29 mouse cellular contexts compared by ENCODE assay signal in genomic region chr3:86011833-86012232, GRCm38 (mm10). TPM values are rescaled to one million over a fixed set of nuclear protein-coding genes. Genes with fewer than 3 reads are reported as not detected.
A peak's percentile ranks its signal among the peaks of the same experiment; 100 is the strongest.
DNase-seq lines count a peak whose midpoint lies in the region; ATAC-seq and TF ChIP-seq lines count a peak whose summit lies in the region.
"Had no signal": no experiment of that assay in that cellular context is flagged by ENCODE, and none has a peak within 500 bp of the region (broad histone marks: within the 10 kb centered on the region; RNA-seq: fewer than 3 reads in every experiment).

No protein-coding gene starts in this region.

- peaks cover 23% of the 10 kb centered on the region for H3K4me1 ChIP-seq in heart, embryonic 13.5 days
- H3K4me1 ChIP-seq in heart, embryonic 12.5 days (replicated peaks) = peaks cover 15% of the 10 kb centered on the region
- H3K4me1 ChIP-seq in E14TG2a.4 (replicated peaks; ENCODE audit: low read depth, low read length) = peaks cover 62% of the 10 kb centered on the region
- peaks cover 28% of the 10 kb centered on the region for H3K4me1 ChIP-seq in kidney, adult 2 months (ENCODE audit: control insufficient read depth, insufficient read depth, low read length)
- H3K4me1 ChIP-seq: midbrain, embryonic 10.5 days; neural tube, embryonic 13.5 days had no signal

- H3K9me3 ChIP-seq in heart, embryonic 13.5 days = no peaks in the 10 kb centered on the region
- H3K9me3 ChIP-seq in heart, embryonic 12.5 days (replicated peaks) = no peaks in the 10 kb centered on the region
- peaks cover 19% of the 10 kb centered on the region for H3K9me3 ChIP-seq in E14TG2a.4 (ENCODE audit: low read length)
- H3K9me3 ChIP-seq: limb, embryonic 15.5 days; lung, embryonic 15.5 days; midbrain, embryonic 10.5 days; neural tube, embryonic 13.5 days had no signal

- DNase-seq in kidney, adult 2 months = peak; percentile 71
- peak; percentile 64 for DNase-seq in kidney, postnatal 14 days
- no peak for DNase-seq in heart, postnatal 10 days
- DNase-seq: cerebellum, adult 18-20 months; cerebellum, postnatal 25 days; gastrocnemius, postnatal 10 days; heart, adult 11 months; left cerebral cortex, postnatal 4 days; retina, postnatal 1 day; thymus, postnatal 36 days had no signal

- H3K9ac ChIP-seq in heart, embryonic 13.5 days = no peak overlapping the region
- H3K9ac ChIP-seq in heart, embryonic 12.5 days = no peak overlapping the region
- H3K9ac ChIP-seq: limb, embryonic 15.5 days; liver, embryonic 14.5 days; lung, embryonic 15.5 days; neural tube, embryonic 13.5 days had no signal

- peaks cover 10% of the 10 kb centered on the region; the same call in 1 of the 2 replicates for H3K36me3 ChIP-seq in heart, embryonic 13.5 days
- peaks cover 9% of the 10 kb centered on the region for H3K36me3 ChIP-seq in heart, embryonic 12.5 days
- peaks cover 21% of the 10 kb centered on the region for H3K36me3 ChIP-seq in E14TG2a.4 (ENCODE audit: insufficient read depth, low read length)
- H3K36me3 ChIP-seq in kidney, adult 2 months (ENCODE audit: control insufficient read depth, insufficient read depth, low read length) = no peaks in the 10 kb centered on the region
- H3K36me3 ChIP-seq: midbrain, embryonic 10.5 days; neural tube, embryonic 13.5 days had no signal

- peaks cover 54% of the 10 kb centered on the region for H3K27me3 ChIP-seq in heart, embryonic 13.5 days (replicated peaks)
- peaks cover 36% of the 10 kb centered on the region for H3K27me3 ChIP-seq in heart, embryonic 12.5 days (replicated peaks)
- H3K27me3 ChIP-seq in E14TG2a.4 (ENCODE audit: insufficient read depth, low read length) = no peaks in the 10 kb centered on the region
- no peaks in the 10 kb centered on the region for H3K27me3 ChIP-seq in kidney, adult 2 months (replicated peaks; ENCODE audit: control insufficient read depth, insufficient read depth, low read length)
- H3K27me3 ChIP-seq: limb, embryonic 15.5 days; lung, embryonic 15.5 days; neural tube, embryonic 13.5 days had no signal

- H3K27ac ChIP-seq in heart, embryonic 13.5 days (replicated peaks) = 0 out of 2 replicates have a peak overlapping the region, but pooled peaks have one; percentile 8
- no peak overlapping the region for H3K27ac ChIP-seq in heart, embryonic 12.5 days (ENCODE audit: poor library complexity, severe bottlenecking)
- peak overlapping the region; percentile 62; the same call in 1 of the 2 replicates for H3K27ac ChIP-seq in kidney, adult 2 months (ENCODE audit: insufficient read depth, low read depth, low read length)
- H3K27ac ChIP-seq: hindbrain, postnatal 0 days; limb, embryonic 15.5 days; liver, embryonic 14.5 days; lung, embryonic 15.5 days; midbrain, embryonic 10.5 days; neural tube, embryonic 13.5 days had no signal

- no peak for TF ChIP-seq POLR2A in kidney, adult 2 months (IDR thresholded peaks at IDR 0.05; ENCODE audit: low read depth, low read length)

- ATAC-seq in heart, embryonic 13.5 days (ENCODE audit: extremely low read depth, insufficient number of reproducible peaks, low FRiP score, low TSS enrichment) = no peak
- ATAC-seq in heart, embryonic 12.5 days (ENCODE audit: insufficient number of reproducible peaks, low FRiP score) = no peak
- ATAC-seq in erythroblast, adult 5-6 weeks (replicated peaks; ENCODE audit: low FRiP score, poor library complexity, severe bottlenecking) = no peak
- ATAC-seq in cerebellum, adult (ENCODE audit: insufficient number of reproducible peaks, low FRiP score, low TSS enrichment) = no peak
- ATAC-seq: forebrain, embryonic 14.5 days; hindbrain, postnatal 0 days; midbrain, embryonic 16.5 days had no signal

- intact Hi-C loops in heart, postnatal 10 days (cut with DNase I) = no loop called here

- no peak for TF ChIP-seq CTCF in E14TG2a.4 (conservative IDR thresholded peaks at IDR 0.05; ENCODE audit: low read length)
- TF ChIP-seq CTCF in kidney, adult 2 months (conservative IDR thresholded peaks at IDR 0.05; ENCODE audit: insufficient read depth, insufficient read length, low read depth, low read length) = no peak

- H3K4me3 ChIP-seq in heart, embryonic 13.5 days = no peak overlapping the region
- H3K4me3 ChIP-seq in heart, embryonic 12.5 days = no peak overlapping the region
- H3K4me3 ChIP-seq in E14TG2a.4 (replicated peaks; ENCODE audit: low read length) = peak overlapping the region; percentile 46; the same call in 1 of the 2 replicates
- no peak overlapping the region for H3K4me3 ChIP-seq in kidney, adult 2 months (ENCODE audit: insufficient read depth, low read depth, low read length)
- H3K4me3 ChIP-seq: limb, embryonic 15.5 days; lung, embryonic 15.5 days; midbrain, embryonic 10.5 days; myocyte; neural tube, embryonic 13.5 days had no signal

- no peak overlapping the region for H3K4me2 ChIP-seq in heart, embryonic 13.5 days
- no peak overlapping the region for H3K4me2 ChIP-seq in heart, embryonic 12.5 days
- H3K4me2 ChIP-seq: limb, embryonic 15.5 days; lung, embryonic 15.5 days; neural tube, embryonic 13.5 days had no signal

- WGBS in heart, embryonic 13.5 days = 57% methylated on average over 3 of the region's 3 CpGs
- WGBS in heart, embryonic 12.5 days = 55% methylated on average over 3 of the region's 3 CpGs
- 37% methylated on average over 3 of the region's 3 CpGs for WGBS in kidney, adult 2 months

RNA-seq across cellular contexts. Expression of gene Prss48, which starts 9.5 kb away (rescaled TPM):
- not detected in 2 replicates for polyA plus RNA-seq in heart, embryonic 13.5 days (2015; fragmentation: Nextera tagmentation; extraction: Ambion mirVana)
- polyA plus RNA-seq in heart, embryonic 12.5 days (2016; fragmentation: Nextera tagmentation; extraction: Ambion mirVana) = not detected in 2 replicates
- not detected in 2 replicates for polyA plus RNA-seq in kidney, adult 2 months (2012; rRNA removed)
- total RNA-seq in erythroblast, adult 5-6 weeks (2015; ENCODE audit: low replicate concordance) = not detected in 2 replicates
- total RNA-seq in erythroblast, adult 5-6 weeks (2017; ENCODE audit: low replicate concordance) = not detected in 2 replicates
- not detected for total RNA-seq in heart, postnatal 10 days (2021)
- total RNA-seq: adrenal gland, postnatal 4 days; gastrocnemius, postnatal 10 days; hindbrain, postnatal 0 days; layer of hippocampus, postnatal 14 days; left cerebral cortex, adult 8-10 months; left cerebral cortex, postnatal 4 days had no signal
- polyA plus RNA-seq: embryonic facial prominence, embryonic 14.5 days; forebrain, embryonic 14.5 days; heart, embryonic 16.5 days; hindbrain, postnatal 0 days; limb, embryonic 15.5 days; liver, embryonic 14.5 days; lung, embryonic 15.5 days; midbrain, embryonic 10.5 days; midbrain, embryonic 16.5 days; myocyte; neural tube, embryonic 13.5 days had no signal

RNA-seq across cellular contexts. Expression of gene Sh3d19, which starts 40.9 kb away (rescaled TPM):
- 10.3 and 10.9 TPM in 2 replicates for polyA plus RNA-seq in heart, embryonic 13.5 days (2015; fragmentation: Nextera tagmentation; extraction: Ambion mirVana)
- polyA plus RNA-seq in heart, embryonic 12.5 days (2016; fragmentation: Nextera tagmentation; extraction: Ambion mirVana) = 16.6 and 16.9 TPM in 2 replicates
- polyA plus RNA-seq in kidney, adult 2 months (2012; rRNA removed) = 44.2 and 60.5 TPM in 2 replicates
- total RNA-seq in erythroblast, adult 5-6 weeks (2015; ENCODE audit: low replicate concordance) = 1.7 and 2.7 TPM in 2 replicates
- 8.2 and 8.9 TPM in 2 replicates for total RNA-seq in erythroblast, adult 5-6 weeks (2017; ENCODE audit: low replicate concordance)
- 10 to 100 TPM; 23.4 to 27.8 TPM for total RNA-seq in heart, postnatal 10 days (2021)

Comparison
In these comparisons a context has a peak if more than half of its experiments do, and no peak if none do; other contexts are left out.
1. DNase-seq: peak in kidney, adult 2 months (single experiment) and kidney, postnatal 14 days (single experiment); none in heart, postnatal 10 days (0 of 2).